Mouse (Mus musculus): ENCODE results near the gene Ppargc1a.

Ppargc1a gene

GRCm38 (mm10) chr5:51552483-51553091, 14.9 kb downstream of the Ppargc1a start:
- peak; percentile 77 to 90 for DNase-seq

- DNase-seq, result peak in 1 of 2 experiments; percentile 39
Measured at GRCm38 (mm10) chr5:51551852-51552482, 15.6 kb downstream of the Ppargc1a start.

GRCm38 (mm10) chr5:51547442-51548035, 20.0 kb downstream of the Ppargc1a start:
- DNase-seq, result no peak

- no peak for DNase-seq
Measured at GRCm38 (mm10) chr5:51546817-51547216, 20.7 kb downstream of the Ppargc1a start.

- peak; percentile 36 to 60 for DNase-seq
Measured at GRCm38 (mm10) chr5:51545133-51546049, 22.1 kb downstream of the Ppargc1a start.

GRCm38 (mm10) chr5:51544141-51544735, 23.3 kb downstream of the Ppargc1a start:
- DNase-seq, result no peak

GRCm38 (mm10) chr5:51541557-51541956, 26.0 kb downstream of the Ppargc1a start:
- DNase-seq, result peak; percentile 37 to 67

GRCm38 (mm10) chr5:51540816-51541215, 26.7 kb downstream of the Ppargc1a start:
- DNase-seq, result peak in 1 of 2 experiments; percentile 40

- DNase-seq, result no peak
Measured at GRCm38 (mm10) chr5:51539563-51539962, 28.0 kb downstream of the Ppargc1a start.

- no peak for DNase-seq
Measured at GRCm38 (mm10) chr5:51538319-51538718, 29.2 kb downstream of the Ppargc1a start.

GRCm38 (mm10) chr5:51537646-51538030, 29.9 kb downstream of the Ppargc1a start:
- DNase-seq, result no peak

- DNase-seq, result peak; percentile 70 to 80
Measured at GRCm38 (mm10) chr5:51537009-51537645, 30.4 kb downstream of the Ppargc1a start.

- no peak for DNase-seq
Measured at GRCm38 (mm10) chr5:51534456-51534855, 33.1 kb downstream of the Ppargc1a start.

- no peak for DNase-seq
Measured at GRCm38 (mm10) chr5:51531286-51531685, 36.2 kb downstream of the Ppargc1a start.

GRCm38 (mm10) chr5:51529444-51529843, 38.1 kb downstream of the Ppargc1a start:
- no peak for DNase-seq

GRCm38 (mm10) chr5:51528165-51528498, 39.4 kb downstream of the Ppargc1a start:
- DNase-seq, result peak in 1 of 2 experiments; percentile 41

GRCm38 (mm10) chr5:51527498-51528164, 39.9 kb downstream of the Ppargc1a start:
- DNase-seq, result peak; percentile 84 to 91

- DNase-seq, result no peak
Measured at GRCm38 (mm10) chr5:51525858-51526257, 41.7 kb downstream of the Ppargc1a start.

- no peak for DNase-seq
Measured at GRCm38 (mm10) chr5:51520807-51521206, 46.7 kb downstream of the Ppargc1a start.

- no peak for DNase-seq
Measured at GRCm38 (mm10) chr5:51517440-51518187, 49.9 kb downstream of the Ppargc1a start.

- no peak for DNase-seq
Measured at GRCm38 (mm10) chr5:51504654-51505053, 62.9 kb downstream of the Ppargc1a start.

Measured in kidney, postnatal 25 days (tissue).